Mouse (Mus musculus): ENCODE measurements at regions not wholly inside any gene's neighbourhood (a gene's known extent, or its start where the extent isn't known, plus 50 kb on each side); places are given as distances from the start of the nearest gene placed in this dataset.
A peak's percentile ranks its signal among the peaks of the same experiment; 100 is the strongest.

- no peak for DNase-seq (ENCODE audit: low spot score in 2 of 2)
These were observed 107.3 kb upstream of the 4933402E13Rik start for GRCm38 (mm10) chrX:62176011-62176410.

- DNase-seq (ENCODE audit: low spot score in 2 of 2) = peak in 1 of 2 experiments; percentile 5
These were observed 103.2 kb upstream of the 4933402E13Rik start for GRCm38 (mm10) chrX:62180089-62180488.

Data from layer of hippocampus, postnatal 10 days (tissue).